In genomic region chr5:74190161-74190491, GRCm38 (mm10) we compare ENCODE assay signal across 10 mouse cellular contexts. TPM values are rescaled to one million over a fixed set of nuclear protein-coding genes. Genes with fewer than 3 reads are reported as not detected.
DNase-seq lines count a peak whose midpoint lies in the region; ATAC-seq and TF ChIP-seq lines count a peak whose summit lies in the region.
"Had no signal": no experiment of that assay in that cellular context is flagged by ENCODE, and none has a peak within 500 bp of the region (broad histone marks: within the 10 kb centered on the region; RNA-seq: fewer than 3 reads in every experiment).

No protein-coding gene starts in this region.

- WGBS in hindbrain, postnatal 0 days, result 25% methylated on average over 9 of the region's 9 CpGs
- 27% methylated on average over 9 of the region's 9 CpGs for WGBS in hindbrain, embryonic 16.5 days
- WGBS in heart, embryonic 12.5 days, result 54% methylated on average over 9 of the region's 9 CpGs
- 23% methylated on average over 9 of the region's 9 CpGs for WGBS in lung, embryonic 15.5 days

- peak; percentile 42 for DNase-seq in hindbrain, postnatal 0 days (ENCODE audit: low spot score)
- peak; percentile 43 for DNase-seq in brain, embryonic 14.5 days (ENCODE audit: low read depth)
- no peak for DNase-seq in T-cell, adult 2 months (ENCODE audit: low spot score)
- DNase-seq in frontal cortex, postnatal 14 days (ENCODE audit: low spot score in 2 of 2), result no peak
- DNase-seq in adrenal gland, adult 2 months, result no peak
- DNase-seq: layer of hippocampus, adult 9-11 months had no signal

- no peak for TF ChIP-seq POLR2A in brain, embryonic 14.5 days (IDR thresholded peaks at IDR 0.05; ENCODE audit: borderline replicate concordance, extremely low read depth, insufficient read depth, insufficient read length, poor library complexity, severe bottlenecking)

- TF ChIP-seq CTCF in hindbrain, postnatal 0 days (IDR thresholded peaks at IDR 0.05; ENCODE audit: low read depth), result no peak
- TF ChIP-seq CTCF in brain, embryonic 14.5 days (IDR thresholded peaks at IDR 0.05; ENCODE audit: borderline replicate concordance, extremely low read depth, insufficient read depth, insufficient read length), result no peak

- H3K27ac ChIP-seq in hindbrain, postnatal 0 days, result no peak overlapping the region
- no peak overlapping the region for H3K27ac ChIP-seq in hindbrain, embryonic 16.5 days (ENCODE audit: low read depth, low read length)
- H3K27ac ChIP-seq in heart, embryonic 12.5 days (ENCODE audit: poor library complexity, severe bottlenecking), result peak overlapping the region; percentile 31; the same call in 1 of the 2 replicates
- H3K27ac ChIP-seq in lung, embryonic 15.5 days, result peak overlapping the region; percentile 65
- H3K27ac ChIP-seq: macrophage had no signal

- no peaks in the 10 kb centered on the region for H3K27me3 ChIP-seq in hindbrain, postnatal 0 days (ENCODE audit: insufficient read depth, low read length)
- no peaks in the 10 kb centered on the region for H3K27me3 ChIP-seq in hindbrain, embryonic 16.5 days (replicated peaks; ENCODE audit: control insufficient read depth, insufficient read depth, low read length)
- H3K27me3 ChIP-seq in heart, embryonic 12.5 days (replicated peaks), result no peaks in the 10 kb centered on the region
- H3K27me3 ChIP-seq in lung, embryonic 15.5 days, result no peaks in the 10 kb centered on the region

- no peak for ATAC-seq in hindbrain, postnatal 0 days
- no peak for ATAC-seq in hindbrain, embryonic 16.5 days
- no peak for ATAC-seq in heart, embryonic 12.5 days (ENCODE audit: insufficient number of reproducible peaks, low FRiP score)
- no peak for ATAC-seq in lung, embryonic 15.5 days (ENCODE audit: borderline replicate concordance, extremely low read depth, low FRiP score, low TSS enrichment)

- no peak overlapping the region for H3K4me3 ChIP-seq in hindbrain, postnatal 0 days (ENCODE audit: low read length)
- no peak overlapping the region for H3K4me3 ChIP-seq in hindbrain, embryonic 16.5 days (ENCODE audit: low read length)
- no peak overlapping the region for H3K4me3 ChIP-seq in heart, embryonic 12.5 days
- H3K4me3 ChIP-seq in lung, embryonic 15.5 days, result no peak overlapping the region

- no peaks in the 10 kb centered on the region for H3K9me3 ChIP-seq in hindbrain, postnatal 0 days (ENCODE audit: low read length)
- no peaks in the 10 kb centered on the region for H3K9me3 ChIP-seq in hindbrain, embryonic 16.5 days (ENCODE audit: control insufficient read depth, low read length)
- H3K9me3 ChIP-seq in heart, embryonic 12.5 days (replicated peaks), result no peaks in the 10 kb centered on the region
- H3K9me3 ChIP-seq in lung, embryonic 15.5 days, result no peaks in the 10 kb centered on the region

- H3K4me1 ChIP-seq in hindbrain, postnatal 0 days (ENCODE audit: insufficient read depth, low read length), result no peaks in the 10 kb centered on the region
- H3K4me1 ChIP-seq in hindbrain, embryonic 16.5 days (ENCODE audit: control insufficient read depth, insufficient read depth, low read depth, low read length), result peaks cover 6% of the 10 kb centered on the region
- H3K4me1 ChIP-seq in heart, embryonic 12.5 days (replicated peaks), result peaks cover 41% of the 10 kb centered on the region
- peaks cover 70% of the 10 kb centered on the region for H3K4me1 ChIP-seq in lung, embryonic 15.5 days

- peak overlapping the region; percentile 27 for H3K4me2 ChIP-seq in hindbrain, postnatal 0 days (ENCODE audit: low read depth, low read length)
- no peak overlapping the region for H3K4me2 ChIP-seq in hindbrain, embryonic 16.5 days (ENCODE audit: low read length)
- H3K4me2 ChIP-seq in heart, embryonic 12.5 days, result 0 out of 2 replicates have a peak overlapping the region, but pooled peaks have one; percentile 3
- H3K4me2 ChIP-seq in lung, embryonic 15.5 days, result peak overlapping the region; percentile 7; the same call in 1 of the 2 replicates

- H3K9ac ChIP-seq in hindbrain, postnatal 0 days (replicated peaks; ENCODE audit: low read length), result 0 out of 2 replicates have a peak overlapping the region, but pooled peaks have one; percentile 9
- H3K9ac ChIP-seq in hindbrain, embryonic 16.5 days (ENCODE audit: low read depth, low read length), result no peak overlapping the region
- H3K9ac ChIP-seq in heart, embryonic 12.5 days, result peak overlapping the region; percentile 41; the same call in 1 of the 2 replicates
- no peak overlapping the region for H3K9ac ChIP-seq in lung, embryonic 15.5 days

- no peaks in the 10 kb centered on the region for H3K36me3 ChIP-seq in hindbrain, postnatal 0 days (ENCODE audit: insufficient read depth, low read length)
- H3K36me3 ChIP-seq in hindbrain, embryonic 16.5 days (ENCODE audit: control insufficient read depth, insufficient read depth, low read length), result no peaks in the 10 kb centered on the region
- no peaks in the 10 kb centered on the region for H3K36me3 ChIP-seq in heart, embryonic 12.5 days
- no peaks in the 10 kb centered on the region for H3K36me3 ChIP-seq in lung, embryonic 15.5 days

RNA-seq across cellular contexts. Expression of gene Rasl11b, which starts 5.0 kb away (rescaled TPM):
- total RNA-seq in hindbrain, postnatal 0 days (2014; rRNA removed), result 5.9 and 7.2 TPM in 2 replicates
- polyA plus RNA-seq in hindbrain, postnatal 0 days (2015; fragmentation: Nextera tagmentation; extraction: Ambion mirVana), result 16.7 and 17.1 TPM in 2 replicates
- 19.9 and 20.7 TPM in 2 replicates for polyA plus RNA-seq in hindbrain, embryonic 16.5 days (2015; fragmentation: Nextera tagmentation; extraction: Ambion mirVana)
- polyA plus RNA-seq in brain, embryonic 14.5 days (2012; rRNA removed), result 16.0 and 22.4 TPM in 2 replicates
- 107 TPM in 2 replicates for polyA plus RNA-seq in heart, embryonic 12.5 days (2016; fragmentation: Nextera tagmentation; extraction: Ambion mirVana)
- 150 and 154 TPM in 2 replicates for polyA plus RNA-seq in lung, embryonic 15.5 days (2015; fragmentation: Nextera tagmentation; extraction: Ambion mirVana)
- total RNA-seq in adrenal gland, adult 2 months (2021), result 10 to 100 TPM; 16.8 to 24.3 TPM
- 37.4 and 41.9 TPM in 2 replicates for polyA plus RNA-seq in adrenal gland, adult 2 months (2012; rRNA removed)
- polyA plus RNA-seq: macrophage had no signal

Comparison
In these comparisons a context has a peak if more than half of its experiments do, and no peak if none do; other contexts are left out.
1. H3K9ac ChIP-seq: peak in hindbrain, postnatal 0 days (single experiment) and heart, embryonic 12.5 days (single experiment); none in hindbrain, embryonic 16.5 days (single experiment) and lung, embryonic 15.5 days (single experiment).
2. DNase-seq: peak in hindbrain, postnatal 0 days (single experiment) and brain, embryonic 14.5 days (single experiment); none in T-cell, adult 2 months (single experiment), frontal cortex, postnatal 14 days (0 of 2) and adrenal gland, adult 2 months (single experiment).
3. H3K27ac ChIP-seq: peak in heart, embryonic 12.5 days (single experiment) and lung, embryonic 15.5 days (single experiment); none in hindbrain, postnatal 0 days (single experiment) and hindbrain, embryonic 16.5 days (single experiment).